Mouse (Mus musculus): Measurements from ENCODE around the gene Atp10a. TPM values are rescaled to one million over a fixed set of nuclear protein-coding genes. Genes with fewer than 3 reads are reported as not detected.

The Atp10a gene
- polyA plus RNA-seq, 1 experiment from 2014 or later = 1.2 TPM

GRCm38 (mm10) chr7:58716626-58717025 is 60.7 kb downstream of the Atp10a start:
- Histone ChIP-seq H3K27ac (replicated peaks) (peak overlapping the region; percentile 29; the same call in 1 of the 2 replicates), H3K27me3 (replicated peaks) (no peaks in the 10 kb centered on the region), H3K9ac (no peak overlapping the region), H3K4me3 (no peak overlapping the region), H3K4me2 (no peak overlapping the region), H3K4me1 (peaks cover 33% of the 10 kb centered on the region), H3K9me3 (no peaks in the 10 kb centered on the region), H3K36me3 (no peaks in the 10 kb centered on the region)
- ATAC-seq (ENCODE audit: extremely low read depth, insufficient number of reproducible peaks, low FRiP score, low TSS enrichment) = no peak
- 78% methylated on average over 3 of the region's 3 CpGs for WGBS

- H3K4me1 ChIP-seq = peaks cover 30% of the 10 kb centered on the region
- WGBS = 70% methylated on average over 2 of the region's 2 CpGs
- H3K4me3 ChIP-seq = no peak overlapping the region
- H3K27ac ChIP-seq (replicated peaks) = no peak overlapping the region
- H3K36me3 ChIP-seq = no peaks in the 10 kb centered on the region
- no peak overlapping the region for H3K9ac ChIP-seq
- H3K4me2 ChIP-seq = no peak overlapping the region
- no peaks in the 10 kb centered on the region for H3K27me3 ChIP-seq (replicated peaks)
- ATAC-seq (ENCODE audit: extremely low read depth, insufficient number of reproducible peaks, low FRiP score, low TSS enrichment) = no peak
- H3K9me3 ChIP-seq = no peaks in the 10 kb centered on the region
Measured at GRCm38 (mm10) chr7:58718556-58718955, 62.6 kb downstream of the Atp10a start.

GRCm38 (mm10) chr7:58719218-58719938 is 63.4 kb downstream of the Atp10a start:
- 0 out of 2 replicates have a peak overlapping the region, but pooled peaks have one; percentile 1 for H3K27ac ChIP-seq (replicated peaks)
- H3K36me3 ChIP-seq = no peaks in the 10 kb centered on the region
- H3K9ac ChIP-seq = no peak overlapping the region
- no peak overlapping the region for H3K4me2 ChIP-seq
- H3K9me3 ChIP-seq = no peaks in the 10 kb centered on the region
- 67% methylated on average over 4 of the region's 4 CpGs for WGBS
- H3K27me3 ChIP-seq (replicated peaks) = no peaks in the 10 kb centered on the region
- H3K4me1 ChIP-seq = peaks cover 26% of the 10 kb centered on the region
- no peak for ATAC-seq (ENCODE audit: extremely low read depth, insufficient number of reproducible peaks, low FRiP score, low TSS enrichment)
- H3K4me3 ChIP-seq = no peak overlapping the region

- H3K36me3 ChIP-seq = no peaks in the 10 kb centered on the region
- no peaks in the 10 kb centered on the region for H3K27me3 ChIP-seq (replicated peaks)
- H3K4me1 ChIP-seq = peaks cover 23% of the 10 kb centered on the region
- H3K4me3 ChIP-seq = no peak overlapping the region
- no peak overlapping the region for H3K27ac ChIP-seq (replicated peaks)
- no peaks in the 10 kb centered on the region for H3K9me3 ChIP-seq
- no peak overlapping the region for H3K4me2 ChIP-seq
- no peak for ATAC-seq (ENCODE audit: extremely low read depth, insufficient number of reproducible peaks, low FRiP score, low TSS enrichment)
- no peak overlapping the region for H3K9ac ChIP-seq
- 77% methylated on average over 1 of the region's 1 CpGs for WGBS
Measured at GRCm38 (mm10) chr7:58722250-58722649, 66.3 kb downstream of the Atp10a start.

GRCm38 (mm10) chr7:58730201-58730600 is 74.2 kb downstream of the Atp10a start:
- Histone ChIP-seq H3K27ac (replicated peaks) (peak overlapping the region; percentile 20; the same call in 1 of the 2 replicates), H3K9ac (no peak overlapping the region), H3K4me3 (no peak overlapping the region), H3K4me2 (peak overlapping the region; percentile 22; the same call in 1 of the 2 replicates), H3K4me1 (peaks cover 50% of the 10 kb centered on the region), H3K27me3 (replicated peaks) (no peaks in the 10 kb centered on the region), H3K9me3 (no peaks in the 10 kb centered on the region), H3K36me3 (no peaks in the 10 kb centered on the region)
- WGBS = 19% methylated on average over 8 of the region's 8 CpGs
- no peak for ATAC-seq (ENCODE audit: extremely low read depth, insufficient number of reproducible peaks, low FRiP score, low TSS enrichment)

- H3K36me3 ChIP-seq = no peaks in the 10 kb centered on the region
- 28% methylated on average over 1 of the region's 1 CpGs for WGBS
- H3K4me1 ChIP-seq = peaks cover 49% of the 10 kb centered on the region
- no peak overlapping the region for H3K4me3 ChIP-seq
- no peaks in the 10 kb centered on the region for H3K9me3 ChIP-seq
- no peaks in the 10 kb centered on the region for H3K27me3 ChIP-seq (replicated peaks)
- H3K27ac ChIP-seq (replicated peaks) = no peak overlapping the region
- H3K4me2 ChIP-seq = no peak overlapping the region
- no peak for ATAC-seq (ENCODE audit: extremely low read depth, insufficient number of reproducible peaks, low FRiP score, low TSS enrichment)
- H3K9ac ChIP-seq = no peak overlapping the region
Measured at GRCm38 (mm10) chr7:58730831-58731230, 74.9 kb downstream of the Atp10a start.

GRCm38 (mm10) chr7:58732406-58732805 is 76.4 kb downstream of the Atp10a start:
- Histone ChIP-seq H3K9me3 (no peaks in the 10 kb centered on the region), H3K4me3 (no peak overlapping the region), H3K9ac (no peak overlapping the region), H3K27me3 (replicated peaks) (no peaks in the 10 kb centered on the region), H3K4me2 (no peak overlapping the region), H3K27ac (replicated peaks) (no peak overlapping the region), H3K4me1 (peaks cover 42% of the 10 kb centered on the region), H3K36me3 (no peaks in the 10 kb centered on the region)
- WGBS = 60% methylated on average over 6 of the region's 6 CpGs
- no peak for ATAC-seq (ENCODE audit: extremely low read depth, insufficient number of reproducible peaks, low FRiP score, low TSS enrichment)

GRCm38 (mm10) chr7:58733490-58733901 is 77.5 kb downstream of the Atp10a start:
- Histone ChIP-seq H3K9ac (no peak overlapping the region), H3K9me3 (no peaks in the 10 kb centered on the region), H3K4me1 (peaks cover 42% of the 10 kb centered on the region), H3K36me3 (no peaks in the 10 kb centered on the region), H3K4me3 (no peak overlapping the region), H3K27me3 (replicated peaks) (no peaks in the 10 kb centered on the region), H3K4me2 (no peak overlapping the region), H3K27ac (replicated peaks) (0 out of 2 replicates have a peak overlapping the region, but pooled peaks have one; percentile 20)
- WGBS = 43% methylated on average over 6 of the region's 6 CpGs
- ATAC-seq (ENCODE audit: extremely low read depth, insufficient number of reproducible peaks, low FRiP score, low TSS enrichment) = no peak

GRCm38 (mm10) chr7:58736841-58737547 is 81.0 kb downstream of the Atp10a start:
- Histone ChIP-seq H3K9me3 (no peaks in the 10 kb centered on the region), H3K4me2 (no peak overlapping the region), H3K27me3 (replicated peaks) (no peaks in the 10 kb centered on the region), H3K36me3 (no peaks in the 10 kb centered on the region), H3K4me3 (no peak overlapping the region), H3K4me1 (peaks cover 17% of the 10 kb centered on the region), H3K27ac (replicated peaks) (no peak overlapping the region), H3K9ac (no peak overlapping the region)
- no peak for ATAC-seq (ENCODE audit: extremely low read depth, insufficient number of reproducible peaks, low FRiP score, low TSS enrichment)
- WGBS = 70% methylated on average over 3 of the region's 3 CpGs

- 86% methylated on average over 13 of the region's 13 CpGs for WGBS
- no peaks in the 10 kb centered on the region for H3K9me3 ChIP-seq
- H3K4me2 ChIP-seq = no peak overlapping the region
- H3K36me3 ChIP-seq = no peaks in the 10 kb centered on the region
- ATAC-seq (ENCODE audit: extremely low read depth, insufficient number of reproducible peaks, low FRiP score, low TSS enrichment) = no peak
- H3K4me3 ChIP-seq = no peak overlapping the region
- H3K27ac ChIP-seq (replicated peaks) = no peak overlapping the region
- H3K4me1 ChIP-seq = 0 out of 2 replicates have a peak, but pooled peaks cover 1% of the 10 kb centered on the region
- H3K9ac ChIP-seq = no peak overlapping the region
- no peaks in the 10 kb centered on the region for H3K27me3 ChIP-seq (replicated peaks)
Measured at GRCm38 (mm10) chr7:58740196-58740595, 84.2 kb downstream of the Atp10a start.

GRCm38 (mm10) chr7:58740842-58741241 is 84.9 kb downstream of the Atp10a start:
- Histone ChIP-seq H3K4me2 (no peak overlapping the region), H3K36me3 (no peaks in the 10 kb centered on the region), H3K9ac (no peak overlapping the region), H3K27ac (replicated peaks) (no peak overlapping the region), H3K4me1 (peaks cover 8% of the 10 kb centered on the region; the same call in 1 of the 2 replicates), H3K9me3 (no peaks in the 10 kb centered on the region), H3K27me3 (replicated peaks) (no peaks in the 10 kb centered on the region), H3K4me3 (no peak overlapping the region)
- no peak for ATAC-seq (ENCODE audit: extremely low read depth, insufficient number of reproducible peaks, low FRiP score, low TSS enrichment)
- WGBS = 91% methylated on average over 4 of the region's 4 CpGs
